Mouse (Mus musculus) embryonic fibroblast, embryonic 13.5 days (primary cell): Measurements from ENCODE around the gene Atp2b1.

ENCODE experiments used
- CTCF ChIP-seq: IDR thresholded peaks from 2 replicates; pipeline ENCODE4 v1.5.1; 2011; ENCODE audit warnings: mild to moderate bottlenecking, control low read depth, low read length, moderate library complexity, borderline replicate concordance; ENCODE audit not compliant: insufficient read depth
- POLR2A ChIP-seq: IDR thresholded peaks from 2 replicates; pipeline ENCODE4 v1.6.1; 2011; ENCODE audit warnings: low read depth, mild to moderate bottlenecking, control low read depth, low read length, moderate library complexity

GRCm38 (mm10) chr10:98864851-98865250, 49.4 kb upstream of the Atp2b1 start:
- no peak for TF ChIP-seq CTCF
- no peak for TF ChIP-seq POLR2A
